Comparison of ENCODE assay signal across 8 mouse cellular contexts in the genomic region with DNA sequence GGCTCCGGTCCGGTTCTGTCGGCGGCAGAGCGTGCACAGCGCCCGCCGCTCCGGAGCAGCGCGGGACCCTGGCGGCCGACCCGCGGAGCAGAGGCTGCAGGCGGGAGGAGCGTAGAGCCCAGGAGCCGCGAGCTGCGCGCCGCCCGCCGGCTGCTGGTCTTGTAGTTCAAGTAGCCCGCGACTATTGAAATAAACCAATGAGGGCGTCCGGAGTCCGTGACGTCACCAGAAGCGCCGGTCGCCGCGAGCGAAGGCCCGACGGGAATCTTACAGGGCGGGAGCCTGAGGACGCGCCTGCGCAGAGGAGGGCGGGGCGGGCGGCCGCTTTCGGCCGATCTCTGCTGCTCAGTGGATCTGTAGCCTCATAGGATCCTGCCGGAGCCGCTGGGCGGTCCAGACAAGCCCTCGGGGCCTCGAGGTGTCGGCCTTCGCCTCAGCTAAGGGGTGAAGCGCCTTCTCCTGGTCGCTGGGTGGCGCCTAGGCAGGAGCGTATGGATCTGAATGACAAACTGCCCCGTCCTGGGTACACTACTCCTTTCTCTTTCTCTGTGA. TPM values are rescaled to one million over a fixed set of nuclear protein-coding genes. Genes with fewer than 3 reads are reported as not detected.
DNase-seq lines count a peak whose midpoint lies in the region; ATAC-seq lines count a peak whose summit lies in the region.

A gene (minus strand): TSS at position 324 of the 552 bp plus-strand sequence.

- WGBS in hindbrain, embryonic 12.5 days, result under 1% methylated on average over 60 of the region's 60 CpGs

- H3K9me3 ChIP-seq in hindbrain, embryonic 12.5 days (replicated peaks), result no peaks in the 10 kb centered on the region

- H3K27ac ChIP-seq in hindbrain, embryonic 12.5 days, result peak within 1 kb of the TSS; percentile 82

- DNase-seq in NIH3T3 (ENCODE audit: low read depth), result peak; percentile 100
- peak; percentile 99 for DNase-seq in cerebellum, postnatal 10 days
- peak; percentile 98 for DNase-seq in frontal cortex, postnatal 10 days (ENCODE audit: low spot score in 2 of 2)
- peak; percentile 96 to 98 for DNase-seq in layer of hippocampus, postnatal 14 days (ENCODE audit: low spot score in 2 of 2)
- peak; percentile 98 for DNase-seq in lung, postnatal 14 days
- DNase-seq in retina, adult 2 months (ENCODE audit: low read depth, low spot score), result peak; percentile 85
- peak; percentile 97 to 98 for DNase-seq in thymus, postnatal 36 days

- H3K4me2 ChIP-seq in hindbrain, embryonic 12.5 days (replicated peaks), result peak within 1 kb of the TSS; percentile 98

- peak within 1 kb of the TSS; percentile 71 for H3K9ac ChIP-seq in hindbrain, embryonic 12.5 days

- H3K27me3 ChIP-seq in hindbrain, embryonic 12.5 days, result no peaks in the 10 kb centered on the region

- peak; percentile 100 for ATAC-seq in hindbrain, embryonic 12.5 days (ENCODE audit: low FRiP score)

- H3K4me3 ChIP-seq in hindbrain, embryonic 12.5 days, result peak within 1 kb of the TSS; percentile 79

- H3K36me3 ChIP-seq in hindbrain, embryonic 12.5 days, result peaks cover 29% of the 10 kb centered on the region

- H3K4me1 ChIP-seq in hindbrain, embryonic 12.5 days, result peaks cover 23% of the 10 kb centered on the region

RNA-seq across cellular contexts. Expression of the gene that starts here (rescaled TPM):
- polyA plus RNA-seq in hindbrain, embryonic 12.5 days (2016; fragmentation: Nextera tagmentation; extraction: Ambion mirVana), result 132 and 138 TPM in 2 replicates
- total RNA-seq in layer of hippocampus, postnatal 14 days (2021), result 1 to 10 TPM; 2.9 to 4.0 TPM

Comparison
In these comparisons a context has a peak if more than half of its experiments do, and no peak if none do; other contexts are left out.
1. Peak in every context shown above with its lines: DNase-seq, ATAC-seq, H3K4me3 ChIP-seq and H3K27ac ChIP-seq.